Mouse (Mus musculus): ENCODE data around the gene Olfr91.
"Not testable (repeated sequence)": the region's sequence is repeated elsewhere in the genome, so short reads cannot be mapped to it uniquely, and the experiment has no call there.

The Olfr91 gene

GRCm38 (mm10) chr17:37098178-37098577 lies at the start of gene Olfr91:
Gene Olfr91 (minus strand): TSS chr17:37098278.
- no peak for DNase-seq (ENCODE audit: low spot score)

GRCm38 (mm10) chr17:37131366-37131765 lies 33.3 kb upstream of the Olfr91 start:
- not testable (repeated sequence) for DNase-seq (ENCODE audit: low spot score)

GRCm38 (mm10) chr17:37119988-37120387 lies 21.9 kb upstream of the Olfr91 start, which contains the start of gene Olfr92:
Gene Olfr92 (minus strand): TSS chr17:37120088.
- no peak for DNase-seq (ENCODE audit: low spot score)

GRCm38 (mm10) chr17:37093289-37093688 lies 4.8 kb downstream of the Olfr91 start:
- no peak for DNase-seq (ENCODE audit: low spot score)

GRCm38 (mm10) chr17:37092198-37092597 lies 5.9 kb downstream of the Olfr91 start:
- DNase-seq (ENCODE audit: low spot score), result no peak

- DNase-seq (ENCODE audit: low spot score), result no peak
These were observed 9.7 kb downstream of the Olfr91 start, which contains the start of gene Olfr90 for GRCm38 (mm10) chr17:37088399-37088798. Gene Olfr90 (minus strand): TSS chr17:37088499.

- no peak for DNase-seq (ENCODE audit: low spot score)
These were observed 12.5 kb downstream of the Olfr91 start for GRCm38 (mm10) chr17:37085545-37085944.

GRCm38 (mm10) chr17:37084632-37085031 lies 13.4 kb downstream of the Olfr91 start:
- DNase-seq (ENCODE audit: low spot score), result no peak

GRCm38 (mm10) chr17:37083327-37083726 lies 14.8 kb downstream of the Olfr91 start:
- DNase-seq (ENCODE audit: low spot score), result no peak

- DNase-seq (ENCODE audit: low spot score), result no peak
These were observed 16.4 kb downstream of the Olfr91 start for GRCm38 (mm10) chr17:37081659-37082058.

GRCm38 (mm10) chr17:37080119-37080518 lies 18.0 kb downstream of the Olfr91 start:
- peak; percentile 31 for DNase-seq (ENCODE audit: low spot score)

GRCm38 (mm10) chr17:37078990-37079389 lies 19.1 kb downstream of the Olfr91 start:
- DNase-seq (ENCODE audit: low spot score), result no peak

- no peak for DNase-seq (ENCODE audit: low spot score)
These were observed 19.9 kb downstream of the Olfr91 start for GRCm38 (mm10) chr17:37078193-37078592.

GRCm38 (mm10) chr17:37075766-37076165 lies 22.3 kb downstream of the Olfr91 start:
- no peak for DNase-seq (ENCODE audit: low spot score)

- DNase-seq (ENCODE audit: low spot score), result no peak
These were observed 22.9 kb downstream of the Olfr91 start for GRCm38 (mm10) chr17:37075181-37075580.

GRCm38 (mm10) chr17:37072730-37073276 lies 25.3 kb downstream of the Olfr91 start:
- DNase-seq (ENCODE audit: low spot score), result no peak

- no peak for DNase-seq (ENCODE audit: low spot score)
These were observed 25.9 kb downstream of the Olfr91 start for GRCm38 (mm10) chr17:37072080-37072729.

GRCm38 (mm10) chr17:37070121-37070520 lies 28.0 kb downstream of the Olfr91 start:
- DNase-seq (ENCODE audit: low spot score), result no peak

GRCm38 (mm10) chr17:37067861-37068260 lies 30.2 kb downstream of the Olfr91 start:
- no peak for DNase-seq (ENCODE audit: low spot score)

- DNase-seq (ENCODE audit: low spot score), result no peak
These were observed 32.1 kb downstream of the Olfr91 start for GRCm38 (mm10) chr17:37065993-37066392.

GRCm38 (mm10) chr17:37063686-37064495 lies 34.2 kb downstream of the Olfr91 start:
- DNase-seq (ENCODE audit: low spot score), result no peak

GRCm38 (mm10) chr17:37063063-37063462 lies 35.0 kb downstream of the Olfr91 start:
- DNase-seq (ENCODE audit: low spot score), result no peak

- DNase-seq (ENCODE audit: low spot score), result no peak
These were observed 35.9 kb downstream of the Olfr91 start for GRCm38 (mm10) chr17:37062101-37062641.
